Mouse (Mus musculus): ENCODE results near the gene Fam189a1.

The Fam189a1 gene

GRCm38 (mm10) chr7:64952181-64952580 is 204.2 kb downstream of the Fam189a1 start:
- DNase-seq (ENCODE audit: low spot score in 2 of 2) = no peak

GRCm38 (mm10) chr7:64950771-64951099 is 205.6 kb downstream of the Fam189a1 start:
- DNase-seq (ENCODE audit: low spot score in 2 of 2) = no peak

- peak; percentile 10 to 36 for DNase-seq (ENCODE audit: low spot score in 2 of 2)
These were observed 206.2 kb downstream of the Fam189a1 start for GRCm38 (mm10) chr7:64949910-64950770.

GRCm38 (mm10) chr7:64949465-64949864 is 206.9 kb downstream of the Fam189a1 start:
- no peak for DNase-seq (ENCODE audit: low spot score in 2 of 2)

- no peak for DNase-seq (ENCODE audit: low spot score in 2 of 2)
These were observed 211.7 kb downstream of the Fam189a1 start for GRCm38 (mm10) chr7:64944686-64945085.

- DNase-seq (ENCODE audit: low spot score in 2 of 2) = no peak
These were observed 212.2 kb downstream of the Fam189a1 start for GRCm38 (mm10) chr7:64944175-64944574.

GRCm38 (mm10) chr7:64936927-64937326 is 219.4 kb downstream of the Fam189a1 start:
- DNase-seq (ENCODE audit: low spot score in 2 of 2) = no peak

GRCm38 (mm10) chr7:64934115-64934514 is 222.3 kb downstream of the Fam189a1 start:
- no peak for DNase-seq (ENCODE audit: low spot score in 2 of 2)

- no peak for DNase-seq (ENCODE audit: low spot score in 2 of 2)
These were observed 225.4 kb downstream of the Fam189a1 start for GRCm38 (mm10) chr7:64930980-64931379.

- no peak for DNase-seq (ENCODE audit: low spot score in 2 of 2)
These were observed 232.5 kb downstream of the Fam189a1 start for GRCm38 (mm10) chr7:64923918-64924317.

- no peak for DNase-seq (ENCODE audit: low spot score in 2 of 2)
These were observed 235.2 kb downstream of the Fam189a1 start for GRCm38 (mm10) chr7:64921189-64921588.

GRCm38 (mm10) chr7:64920735-64921134 is 235.6 kb downstream of the Fam189a1 start:
- no peak for DNase-seq (ENCODE audit: low spot score in 2 of 2)

GRCm38 (mm10) chr7:64916654-64917053 is 239.7 kb downstream of the Fam189a1 start:
- no peak for DNase-seq (ENCODE audit: low spot score in 2 of 2)

- DNase-seq (ENCODE audit: low spot score in 2 of 2) = no peak
These were observed 241.2 kb downstream of the Fam189a1 start for GRCm38 (mm10) chr7:64915121-64915520.

- no peak for DNase-seq (ENCODE audit: low spot score in 2 of 2)
These were observed 244.4 kb downstream of the Fam189a1 start for GRCm38 (mm10) chr7:64911945-64912344.

- no peak for DNase-seq (ENCODE audit: low spot score in 2 of 2)
These were observed 246.2 kb downstream of the Fam189a1 start for GRCm38 (mm10) chr7:64910208-64910607.

- no peak for DNase-seq (ENCODE audit: low spot score in 2 of 2)
These were observed 249.4 kb downstream of the Fam189a1 start for GRCm38 (mm10) chr7:64906955-64907354.

GRCm38 (mm10) chr7:64905506-64905905 is 250.9 kb downstream of the Fam189a1 start:
- DNase-seq (ENCODE audit: low spot score in 2 of 2) = no peak

- no peak for DNase-seq (ENCODE audit: low spot score in 2 of 2)
These were observed 256.1 kb downstream of the Fam189a1 start for GRCm38 (mm10) chr7:64900249-64900648.

- no peak for DNase-seq (ENCODE audit: low spot score in 2 of 2)
These were observed 259.8 kb downstream of the Fam189a1 start for GRCm38 (mm10) chr7:64896587-64896986.

- DNase-seq (ENCODE audit: low spot score in 2 of 2) = no peak
These were observed 260.7 kb downstream of the Fam189a1 start for GRCm38 (mm10) chr7:64895685-64896101.

GRCm38 (mm10) chr7:64891139-64891538 is 265.2 kb downstream of the Fam189a1 start:
- no peak for DNase-seq (ENCODE audit: low spot score in 2 of 2)

GRCm38 (mm10) chr7:64889919-64890318 is 266.5 kb downstream of the Fam189a1 start:
- no peak for DNase-seq (ENCODE audit: low spot score in 2 of 2)

Data from urinary bladder, adult 18-20 months (tissue).